Mouse (Mus musculus) bone marrow macrophage, adult 2 months (primary cell): ENCODE results near the gene Trappc3l.

ENCODE experiments used
- CTCF ChIP-seq: IDR thresholded peaks from 2 replicates; pipeline ENCODE4 v1.5.1; 2012; ENCODE audit warnings: low read depth, mild to moderate bottlenecking, low read length, moderate library complexity
- POLR2A ChIP-seq: IDR thresholded peaks from 2 replicates; pipeline ENCODE4 v1.6.1; 2012; ENCODE audit warnings: mild to moderate bottlenecking, low read depth, low read length, borderline replicate concordance

GRCm38 (mm10) chr10:34128391-34128790 is 91.0 kb downstream of the Trappc3l start:
- TF ChIP-seq POLR2A (no peak), CTCF (no peak)
